Mouse (Mus musculus) testis, adult 2 months (tissue): ENCODE measurements around the gene B3gnt7. TPM values are rescaled to one million over a fixed set of nuclear protein-coding genes. Genes with fewer than 3 reads are reported as not detected.

Source experiments
- H3K27ac ChIP-seq: fragments of 200-500 bp; 2 replicates; pipeline ENCODE4 v1.5.1; 2012; ENCODE audit warnings: low read depth, low read length; ENCODE audit not compliant: control insufficient read depth, insufficient read depth
- H3K27me3 ChIP-seq: fragments of 200-500 bp; 2 replicates; pipeline ENCODE4 v1.6.1; 2012; ENCODE audit warnings: mild to moderate bottlenecking, low read length, moderate library complexity; ENCODE audit not compliant: control insufficient read depth, insufficient read depth
- H3K36me3 ChIP-seq: fragments of 200-500 bp; 2 replicates; pipeline ENCODE4 v1.6.1; 2012; ENCODE audit warnings: mild to moderate bottlenecking, low read length; ENCODE audit not compliant: control insufficient read depth, insufficient read depth
- H3K4me1 ChIP-seq: fragments of 200-500 bp; 2 replicates; pipeline ENCODE4 v1.6.1; 2012; ENCODE audit warnings: low read length; ENCODE audit not compliant: control insufficient read depth, insufficient read depth
- H3K4me3 ChIP-seq: fragments of 200-500 bp; 2 replicates; pipeline ENCODE4 v1.5.1; 2012; ENCODE audit warnings: low read depth, mild to moderate bottlenecking, low read length, moderate library complexity, mixed read lengths; ENCODE audit not compliant: control insufficient read depth
- CTCF ChIP-seq: fragments of 200-500 bp; IDR thresholded peaks from 2 replicates; pipeline ENCODE4 v1.5.1; 2012; ENCODE audit warnings: low read depth, mild to moderate bottlenecking, inconsistent platforms, low read length, moderate library complexity; ENCODE audit not compliant: control insufficient read depth, insufficient read depth, insufficient replicate concordance
- POLR2A ChIP-seq: fragments of 200-500 bp; IDR thresholded peaks from 2 replicates; pipeline ENCODE4 v1.6.1; 2012; ENCODE audit warnings: low read depth, mild to moderate bottlenecking, inconsistent platforms, low read length, moderate library complexity; ENCODE audit not compliant: control insufficient read depth
- polyA plus RNA-seq: library from polyadenylated mRNA; depleted of rRNA; stranded (reverse); fragments of >200 nt; gene quantifications from 2 replicates; pipeline ENCODE4 v1.2.3, GENCODE M21; 2012

Gene B3gnt7
- polyA plus RNA-seq, 1 experiment: 0.23 TPM

DNA sequence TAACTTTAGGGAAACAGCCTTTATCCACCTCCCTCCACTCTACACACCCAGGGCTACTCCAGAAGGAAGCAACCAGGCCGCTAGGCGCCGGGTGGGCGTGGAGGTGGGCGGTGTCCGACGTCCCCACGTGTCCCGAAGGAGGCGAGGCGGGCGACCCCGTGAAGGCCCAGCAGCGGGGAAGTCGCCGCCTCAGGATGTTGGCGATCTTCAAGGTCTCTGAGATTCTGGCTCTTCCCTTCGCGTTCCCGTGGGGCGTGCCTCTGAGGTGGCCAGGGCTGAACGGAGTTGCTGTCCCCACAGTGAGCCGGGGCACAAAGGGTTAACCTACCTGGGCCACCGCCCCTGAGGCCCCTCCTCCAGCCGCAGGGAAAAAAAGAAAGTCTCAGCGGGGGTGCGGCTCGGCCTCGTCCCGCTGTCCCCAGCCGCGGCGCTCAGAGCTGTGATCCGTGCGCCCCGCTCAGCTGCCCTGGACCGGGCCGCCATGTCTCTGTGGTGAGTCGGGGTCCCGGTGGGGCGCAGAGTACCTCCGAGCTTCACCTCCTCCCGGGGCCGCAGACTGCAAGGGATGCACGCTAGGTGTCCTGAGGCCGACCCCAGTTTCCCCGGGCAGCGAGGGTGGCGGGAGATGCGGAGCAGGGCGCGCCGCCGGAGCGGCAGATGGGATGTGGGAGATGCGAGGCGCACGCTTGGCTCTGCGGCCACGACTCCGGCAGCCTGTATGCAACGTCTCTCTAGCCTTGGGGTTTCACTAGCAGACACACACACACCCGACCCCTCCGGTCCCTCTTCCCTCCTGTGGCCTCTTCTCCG is 636 bp downstream of the B3gnt7 start:
- Histone ChIP-seq H3K4me3 (peak overlapping the region; percentile 71), H3K4me1 (peaks cover 13% of the 10 kb centered on the region), H3K27ac (no peak overlapping the region), H3K27me3 (no peaks in the 10 kb centered on the region; the same call in 1 of the 2 replicates), H3K36me3 (no peaks in the 10 kb centered on the region)
- no peak for TF ChIP-seq CTCF
- no peak for TF ChIP-seq POLR2A

DNA sequence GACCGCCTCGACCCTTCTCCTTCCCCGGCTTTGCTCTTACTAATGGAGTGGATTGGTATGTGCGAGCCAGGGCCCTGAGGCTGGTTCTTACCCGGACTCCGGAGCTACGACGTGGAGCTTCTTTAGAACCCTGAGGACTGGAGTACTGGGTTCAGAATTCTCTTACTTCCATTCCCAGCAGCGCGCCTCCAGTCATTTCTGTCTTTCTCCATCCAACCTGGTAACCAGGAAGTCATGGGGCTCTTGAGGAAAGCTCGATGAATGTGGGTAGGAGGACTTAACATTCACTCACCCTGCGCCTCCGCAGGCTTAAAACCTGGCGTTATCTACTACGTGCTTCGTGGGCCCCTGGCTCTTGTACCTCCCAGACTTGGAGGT is 1.2 kb downstream of the B3gnt7 start:
- Histone ChIP-seq H3K36me3 (no peaks in the 10 kb centered on the region), H3K4me1 (peaks cover 13% of the 10 kb centered on the region), H3K27ac (no peak overlapping the region), H3K4me3 (peak overlapping the region; percentile 71), H3K27me3 (no peaks in the 10 kb centered on the region; the same call in 1 of the 2 replicates)
- TF ChIP-seq CTCF (no peak), POLR2A (no peak)

DNA sequence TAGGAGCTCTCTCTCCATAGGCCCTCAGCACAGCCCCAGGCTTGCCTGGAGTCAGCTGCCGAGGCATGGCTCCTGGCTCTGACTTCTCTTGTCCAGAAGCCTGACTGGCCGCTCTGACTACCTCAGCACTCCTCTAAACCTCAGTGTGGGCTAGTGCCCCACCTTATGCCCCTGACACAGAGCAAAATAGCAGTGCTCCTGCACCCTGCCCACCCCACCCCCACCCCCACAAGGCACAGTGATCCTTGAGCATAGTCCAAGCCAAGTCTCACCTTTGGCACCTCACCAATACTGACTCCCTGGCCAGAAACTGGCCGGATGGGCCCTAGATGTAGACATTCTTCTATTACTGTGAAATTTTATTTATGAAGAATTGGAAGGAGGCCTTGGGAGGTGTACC is 4.1 kb downstream of the B3gnt7 start:
- Histone ChIP-seq H3K4me3 (no peak overlapping the region), H3K36me3 (no peaks in the 10 kb centered on the region), H3K27ac (no peak overlapping the region), H3K4me1 (peaks cover 13% of the 10 kb centered on the region), H3K27me3 (no peaks in the 10 kb centered on the region; the same call in 1 of the 2 replicates)
- no peak for TF ChIP-seq POLR2A
- TF ChIP-seq CTCF: no peak

DNA sequence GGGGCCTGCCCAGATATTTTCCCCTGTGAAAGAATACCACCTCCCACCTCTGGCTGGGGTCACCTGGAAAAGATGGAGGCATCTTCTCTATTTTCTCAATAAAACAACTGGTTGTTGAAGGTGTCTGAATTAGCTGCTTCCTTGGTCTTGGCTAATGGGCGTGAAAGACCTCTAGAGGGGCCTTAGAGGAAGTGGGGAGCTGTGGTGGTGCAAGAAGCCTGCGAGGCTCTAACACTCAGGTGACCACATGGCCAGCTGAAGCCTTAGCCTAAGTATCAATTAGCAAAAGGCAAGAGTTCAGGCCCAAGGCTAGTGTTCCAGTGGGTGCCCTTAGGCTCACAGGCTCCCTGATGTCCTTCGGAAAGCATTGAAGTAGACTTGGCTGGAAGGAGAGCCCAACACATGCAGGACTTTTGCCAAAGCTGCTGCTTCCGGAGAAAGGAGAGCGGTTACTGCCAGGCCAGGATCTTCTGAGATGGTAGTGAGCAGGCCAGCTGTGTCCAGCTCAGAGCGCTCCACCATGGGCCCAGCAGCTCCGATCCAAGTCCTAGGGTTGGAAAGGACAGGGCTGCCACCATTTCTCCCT is 4.6 kb downstream of the B3gnt7 start:
- no peaks in the 10 kb centered on the region; the same call in 1 of the 2 replicates for H3K27me3 ChIP-seq
- no peak overlapping the region for H3K27ac ChIP-seq
- H3K4me3 ChIP-seq: no peak overlapping the region
- peaks cover 13% of the 10 kb centered on the region for H3K4me1 ChIP-seq
- TF ChIP-seq CTCF (no peak), POLR2A (no peak)
- H3K36me3 ChIP-seq: no peaks in the 10 kb centered on the region

DNA sequence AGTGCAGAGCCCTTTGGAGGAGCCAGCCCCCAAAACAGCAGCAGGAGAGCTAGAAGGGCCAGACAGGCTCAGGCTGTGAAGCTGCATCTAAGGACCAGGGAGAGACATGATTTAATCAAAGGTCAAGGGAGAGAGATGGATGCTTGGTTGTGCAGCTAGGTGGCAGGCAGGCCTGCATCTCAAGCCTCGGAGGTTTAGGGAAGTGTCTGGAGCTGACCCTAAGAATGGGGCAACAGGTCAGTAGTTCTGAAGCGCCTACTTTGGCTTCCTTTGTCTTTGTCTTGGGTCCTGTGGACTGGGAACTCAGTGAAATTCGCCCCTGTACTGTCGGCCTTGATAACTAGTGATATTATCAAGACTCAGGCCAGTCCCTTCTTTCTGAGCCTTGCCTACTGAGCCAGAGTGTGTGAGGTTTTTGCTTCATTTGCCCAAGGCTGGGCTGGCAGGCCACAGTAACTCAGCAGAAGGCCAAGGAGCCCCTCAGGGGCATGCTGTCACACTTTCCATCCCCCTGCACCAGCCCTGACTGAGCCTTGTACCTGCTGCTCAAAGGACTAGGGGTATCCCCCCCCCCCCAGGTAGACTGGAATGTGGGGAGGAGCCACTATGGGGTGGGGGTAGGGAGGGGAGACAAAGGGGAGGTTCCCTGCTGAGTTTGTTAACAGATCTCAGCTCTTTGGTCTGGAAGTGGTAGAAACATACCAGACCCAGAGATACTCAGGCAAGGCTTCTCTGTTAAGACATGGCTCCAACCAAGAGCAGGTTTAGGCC is 5.4 kb downstream of the B3gnt7 start:
- H3K27me3 ChIP-seq: no peaks in the 10 kb centered on the region; the same call in 1 of the 2 replicates
- H3K4me3 ChIP-seq: no peak overlapping the region
- H3K4me1 ChIP-seq: peaks cover 9% of the 10 kb centered on the region
- TF ChIP-seq CTCF (no peak), POLR2A (no peak)
- H3K36me3 ChIP-seq: no peaks in the 10 kb centered on the region
- H3K27ac ChIP-seq: no peak overlapping the region

DNA sequence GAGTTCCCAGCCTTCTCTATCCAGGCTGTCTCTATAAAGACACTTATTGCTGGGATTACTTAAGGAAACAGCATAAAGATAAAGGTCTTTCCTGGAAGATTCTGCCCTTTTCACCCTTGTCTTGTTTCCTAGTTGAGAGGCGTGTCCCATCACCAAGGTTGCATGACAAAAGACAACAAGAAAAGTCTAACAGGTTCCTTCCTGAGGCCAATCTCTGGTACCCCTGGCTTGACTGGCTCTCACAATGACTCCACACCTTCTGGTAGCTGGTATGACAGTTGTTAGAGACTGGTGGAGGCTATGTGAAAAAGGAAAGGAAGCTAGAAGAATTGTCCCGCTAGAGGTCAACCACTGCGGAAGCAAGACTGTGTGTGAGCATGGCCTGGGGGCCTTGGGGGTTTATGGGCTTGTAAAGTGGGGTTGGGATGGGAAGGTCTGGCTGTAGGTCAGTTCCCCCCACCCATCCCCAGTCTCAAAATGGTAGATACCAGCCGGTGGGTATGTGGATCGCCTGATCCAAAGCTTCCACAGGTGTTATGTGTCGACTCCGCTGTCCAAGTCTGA is 6.7 kb downstream of the B3gnt7 start:
- TF ChIP-seq CTCF: no peak
- TF ChIP-seq POLR2A: no peak
- no peak overlapping the region for H3K27ac ChIP-seq
- H3K4me3 ChIP-seq: no peak overlapping the region
- no peaks in the 10 kb centered on the region for H3K27me3 ChIP-seq
- H3K4me1 ChIP-seq: peaks cover 4% of the 10 kb centered on the region
- H3K36me3 ChIP-seq: no peaks in the 10 kb centered on the region

DNA sequence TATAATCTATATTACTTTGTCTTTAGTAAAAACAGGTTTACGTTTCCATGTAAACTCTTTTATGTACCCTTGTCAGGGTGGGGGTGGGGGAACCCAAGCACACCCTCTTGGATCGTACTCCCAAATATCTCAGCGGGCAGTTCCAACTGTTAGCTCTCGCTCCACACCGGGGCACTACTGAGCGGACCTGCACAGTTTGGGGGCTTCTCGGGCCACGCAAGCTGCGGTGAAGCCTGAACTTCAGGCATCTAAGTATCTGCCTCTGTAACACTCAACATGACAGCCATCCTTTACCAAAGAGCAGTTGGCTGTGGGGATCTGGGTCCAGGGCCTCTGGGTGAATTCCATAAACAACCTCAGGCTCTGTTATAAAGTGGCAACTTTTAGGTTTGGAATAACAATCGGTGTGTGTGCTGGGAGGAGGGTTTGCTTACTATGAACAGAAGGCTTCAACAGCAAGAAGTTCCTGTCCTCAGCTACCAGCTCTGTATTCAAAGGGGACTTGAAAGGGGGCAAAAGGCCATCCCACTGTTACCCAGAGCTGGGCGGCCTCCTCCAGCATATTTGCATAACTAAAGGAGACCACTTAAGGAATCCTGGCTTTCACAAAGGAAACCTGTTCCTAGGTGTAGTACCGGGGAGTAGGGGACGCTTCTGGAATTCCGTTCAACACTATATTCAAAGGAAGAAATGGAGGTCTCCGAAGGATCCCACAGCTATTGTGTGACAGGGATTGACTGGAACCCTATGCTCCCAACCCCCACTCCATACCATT is 8.1 kb downstream of the B3gnt7 start:
- no peaks in the 10 kb centered on the region for H3K27me3 ChIP-seq
- no peak overlapping the region for H3K4me3 ChIP-seq
- TF ChIP-seq CTCF: no peak
- no peak for TF ChIP-seq POLR2A
- no peaks in the 10 kb centered on the region for H3K36me3 ChIP-seq
- H3K4me1 ChIP-seq: peaks cover 4% of the 10 kb centered on the region
- H3K27ac ChIP-seq: no peak overlapping the region
